Mouse (Mus musculus): Measurements from ENCODE around the gene Ramp1. TPM values are rescaled to one million over a fixed set of nuclear protein-coding genes. Genes with fewer than 3 reads are reported as not detected.

Gene Ramp1
- polyA plus RNA-seq (2017; shearing (Covaris generic)), result 10 to 100 TPM; 16.9 to 46.6 TPM

DNA sequence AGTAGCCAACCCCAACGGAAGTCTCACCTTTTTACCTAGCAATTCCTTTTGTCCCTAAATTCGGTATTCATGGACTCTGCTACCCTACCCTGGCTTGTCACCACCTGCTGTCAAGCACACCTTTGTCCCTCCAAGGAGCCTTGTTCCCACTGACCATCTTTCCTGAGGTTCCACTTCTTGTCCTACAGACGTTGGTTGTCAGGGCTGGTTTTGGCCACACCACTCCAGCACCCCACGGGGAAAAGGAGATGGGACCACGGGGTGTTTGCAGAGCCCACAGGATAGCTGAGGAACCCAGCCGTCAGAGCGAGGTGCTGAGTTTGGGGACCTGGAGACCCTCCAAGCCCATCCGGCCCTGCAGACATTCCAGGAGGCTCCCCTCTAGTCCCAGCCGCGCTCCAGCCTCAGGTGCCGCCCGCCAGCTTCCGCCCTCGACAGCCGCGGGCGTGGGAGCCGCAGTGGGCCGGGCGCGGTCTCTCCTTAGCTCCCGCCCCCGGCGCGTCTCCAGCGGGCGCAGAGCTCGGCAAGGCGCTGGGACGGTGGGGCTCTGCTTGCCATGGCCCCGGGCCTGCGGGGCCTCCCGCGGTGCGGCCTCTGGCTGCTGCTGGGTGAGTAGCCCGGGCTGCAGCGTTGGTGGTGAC lies at the start of gene Ramp1:
Gene Ramp1 (plus strand): TSS at position 290 of the 641 bp plus-strand sequence.

DNA sequence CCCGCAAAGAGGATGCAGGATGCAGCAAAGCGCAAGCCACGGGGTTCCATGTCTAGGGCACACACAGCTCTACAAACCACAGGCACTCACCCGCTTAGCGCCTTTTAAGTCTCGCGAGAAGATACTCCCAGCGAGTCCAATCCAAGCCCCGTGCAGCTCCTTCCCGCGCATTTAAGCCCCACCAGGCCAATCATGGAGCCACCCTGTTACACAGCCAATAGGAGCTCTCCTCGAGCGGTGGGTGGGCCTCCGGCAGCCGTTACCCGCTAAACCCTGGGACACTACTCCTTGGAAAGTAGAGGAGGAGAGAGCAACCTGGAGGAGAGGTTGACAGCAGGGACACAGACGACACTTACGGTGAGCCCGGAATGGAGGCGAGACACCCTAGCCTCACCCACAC lies 34.8 kb upstream of the Ramp1 start, which contains the start of gene Rbm44:
Gene Rbm44 (plus strand): TSS at position 277 of the 400 bp plus-strand sequence.

DNA sequence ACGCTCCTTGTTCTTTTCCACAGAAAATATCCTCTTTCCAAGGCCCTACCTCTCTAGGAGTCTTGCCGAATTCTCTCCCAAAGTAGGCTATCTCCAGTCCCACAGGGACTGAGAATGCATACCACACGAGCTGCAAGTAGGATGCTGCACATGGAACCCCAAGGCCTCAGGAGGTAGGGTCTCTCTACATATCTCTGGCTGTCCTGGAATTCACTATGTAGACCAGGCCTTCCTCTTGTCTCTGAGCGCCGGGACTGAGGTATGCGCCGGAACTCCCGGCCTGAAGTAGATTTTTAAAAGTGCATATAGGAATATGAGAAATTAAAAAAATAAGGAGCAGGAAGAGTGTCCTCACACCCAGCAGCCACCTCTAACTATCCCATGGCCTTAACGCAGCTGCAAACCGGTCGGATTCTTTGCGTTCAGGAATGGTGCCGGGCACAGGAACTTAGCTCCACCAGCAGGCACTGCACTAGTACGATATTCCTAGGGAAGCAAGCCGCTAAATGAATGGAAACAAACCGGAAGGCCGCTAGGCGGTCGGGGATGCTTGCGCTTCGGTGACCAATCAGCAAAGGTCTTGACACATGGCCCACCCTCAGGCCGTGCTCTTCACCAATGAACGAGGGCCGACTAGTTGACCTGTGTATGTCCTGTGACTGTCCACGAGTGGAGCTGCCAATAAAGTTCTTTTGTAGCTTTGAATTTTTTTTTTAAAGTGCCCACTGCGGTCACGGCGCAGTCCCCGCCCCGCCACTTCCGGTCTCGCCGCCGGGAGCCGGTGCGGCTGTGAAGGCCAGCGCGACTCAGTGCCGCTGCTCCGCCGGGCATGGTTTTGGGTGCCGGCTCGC lies 70.2 kb downstream of the Ramp1 start, which contains the start of gene Ube2f:
Gene Ube2f (plus strand): TSS at position 741 of the 851 bp plus-strand sequence.

Other genes with a start within 250 kb of the Ramp1 start
- not detected for gene Prlh, start 226.7 kb upstream of the Ramp1 start, polyA plus RNA-seq (2017; shearing (Covaris generic))
- gene Rab17, start 210.2 kb upstream of the Ramp1 start, polyA plus RNA-seq (2017; shearing (Covaris generic)), result under 1 TPM in 1 of 2 experiments, not detected in 1; 0.22 TPM
- gene Lrrfip1, start 181.1 kb upstream of the Ramp1 start, polyA plus RNA-seq (2017; shearing (Covaris generic)), result 100 to 1,000 TPM; 164 to 228 TPM
- gene Rbm44, start 34.7 kb upstream of the Ramp1 start, polyA plus RNA-seq (2017; shearing (Covaris generic)), result 1 to 10 TPM in 1 of 2 experiments, under 1 TPM in 1; 0.69 to 1.9 TPM
- gene Ube2f, start 70.5 kb downstream of the Ramp1 start, polyA plus RNA-seq (2017; shearing (Covaris generic)), result 100 to 1,000 TPM in 1 of 2 experiments, 10 to 100 TPM in 1; 75.2 to 104 TPM
- 10 to 100 TPM; 15.0 to 41.7 TPM for gene Scly, start 118.5 kb downstream of the Ramp1 start, polyA plus RNA-seq (2017; shearing (Covaris generic))
- under 1 TPM in 1 of 2 experiments, not detected in 1; 0.02 TPM for gene Espnl, start 142.3 kb downstream of the Ramp1 start, polyA plus RNA-seq (2017; shearing (Covaris generic))
- gene Klhl30, start 171.2 kb downstream of the Ramp1 start, polyA plus RNA-seq (2017; shearing (Covaris generic)), result not detected
- under 1 TPM in 1 of 2 experiments, not detected in 1; 0.91 TPM for gene Erfe, start 186.6 kb downstream of the Ramp1 start, polyA plus RNA-seq (2017; shearing (Covaris generic))
- gene Ilkap, start 219.0 kb downstream of the Ramp1 start, polyA plus RNA-seq (2017; shearing (Covaris generic)), result 100 to 1,000 TPM; 116 to 150 TPM
- gene Hes6, start 234.2 kb downstream of the Ramp1 start, polyA plus RNA-seq (2017; shearing (Covaris generic)), result 10 to 100 TPM; 76.7 to 81.3 TPM